Mouse (Mus musculus) embryonic facial prominence, embryonic 10.5 days (tissue): ENCODE data around the gene Rftn1. TPM values are rescaled to one million over a fixed set of nuclear protein-coding genes. Genes with fewer than 3 reads are reported as not detected.

Experiments used
- DNase-seq: peaks from one replicate; pipeline ENCODE4 v3.0.0-alpha.2; 2017; ENCODE audit warnings: low spot score
- H3K27ac ChIP-seq: fragments of 300-500 bp; sonication (generic); replicated peaks from 2 replicates; pipeline ENCODE4 v1.5.1; 2016; ENCODE audit warnings: mild to moderate bottlenecking
- H3K27me3 ChIP-seq: fragments of 300-500 bp; sonication (generic); replicated peaks from 2 replicates; pipeline ENCODE4 v1.6.1; 2016; ENCODE audit warnings: low read depth, mild to moderate bottlenecking; ENCODE audit not compliant: poor library complexity, severe bottlenecking
- H3K36me3 ChIP-seq: fragments of 300-500 bp; sonication (generic); replicated peaks from 2 replicates; pipeline ENCODE4 v1.6.1; 2016; ENCODE audit warnings: mild to moderate bottlenecking, moderate library complexity
- H3K4me1 ChIP-seq: fragments of 300-500 bp; sonication (generic); 2 replicates; pipeline ENCODE4 v1.6.1; 2016
- H3K4me3 ChIP-seq: fragments of 300-500 bp; sonication (generic); 2 replicates; pipeline ENCODE4 v1.5.1; 2016; ENCODE audit warnings: mild to moderate bottlenecking, moderate library complexity
- H3K9me3 ChIP-seq: fragments of 300-500 bp; sonication (generic); 2 replicates; pipeline ENCODE4 v1.6.1; 2016; ENCODE audit warnings: mild to moderate bottlenecking
- WGBS: fragments of 180-500 bp; shearing (Covaris S2); methylation state at CpG from one replicate; pipeline ENCODE4 v1.1.7; 2016; 5-methylcytosine and 5-hydroxymethylcytosine counted together
- polyA plus RNA-seq: library from polyadenylated mRNA; unstranded; fragments of >200 nt; fragmentation: Nextera tagmentation; extraction: Ambion mirVana; gene quantifications from 2 replicates; pipeline ENCODE4 v1.2.1, GENCODE M21; 2016

Gene Rftn1
- polyA plus RNA-seq, 1 experiment from 2014 or later, result 6.6 TPM

DNA sequence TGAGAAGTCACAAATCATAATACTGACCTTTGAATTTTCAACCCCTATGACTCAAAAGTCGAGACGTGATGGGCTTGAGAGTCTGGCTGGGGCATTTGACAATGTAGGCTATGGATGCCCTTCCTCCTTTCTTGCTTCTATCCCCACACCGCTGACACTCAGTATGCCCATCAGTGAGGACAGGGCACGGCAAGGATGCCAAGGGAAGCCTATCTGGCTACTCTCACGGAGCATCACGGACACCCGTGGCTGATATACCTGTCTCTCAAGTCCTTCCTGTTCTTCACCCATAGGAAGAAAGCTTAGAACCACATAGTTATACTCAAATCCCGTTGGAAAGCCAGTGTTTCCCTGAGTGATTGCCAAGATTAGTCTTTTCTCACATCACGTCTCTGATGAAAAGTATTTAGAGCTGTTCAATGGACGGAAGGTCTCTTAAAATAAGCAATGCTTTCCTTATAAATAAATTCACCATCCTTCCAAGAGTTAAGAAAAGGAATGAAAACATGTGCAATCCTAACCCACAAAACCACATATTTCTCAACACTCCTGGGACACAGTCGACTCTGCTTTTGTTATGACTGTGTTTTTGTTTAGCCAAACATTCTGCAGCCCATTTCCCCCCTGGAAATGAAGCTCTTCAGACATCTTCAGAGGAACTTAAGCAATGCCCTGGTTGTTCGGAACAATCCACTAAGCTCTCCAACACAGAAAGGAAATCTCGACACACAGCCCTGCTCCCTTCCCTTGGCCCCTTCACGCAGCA, 79.6 kb downstream of the Rftn1 start:
- no peak for DNase-seq
- no peaks in the 10 kb centered on the region for H3K9me3 ChIP-seq
- no peak overlapping the region for H3K4me3 ChIP-seq
- no peaks in the 10 kb centered on the region for H3K27me3 ChIP-seq
- H3K27ac ChIP-seq, result no peak overlapping the region
- WGBS, result 71% methylated on average over 14 of the region's 14 CpGs
- H3K36me3 ChIP-seq, result no peaks in the 10 kb centered on the region
- H3K4me1 ChIP-seq, result peaks cover 6% of the 10 kb centered on the region

DNA sequence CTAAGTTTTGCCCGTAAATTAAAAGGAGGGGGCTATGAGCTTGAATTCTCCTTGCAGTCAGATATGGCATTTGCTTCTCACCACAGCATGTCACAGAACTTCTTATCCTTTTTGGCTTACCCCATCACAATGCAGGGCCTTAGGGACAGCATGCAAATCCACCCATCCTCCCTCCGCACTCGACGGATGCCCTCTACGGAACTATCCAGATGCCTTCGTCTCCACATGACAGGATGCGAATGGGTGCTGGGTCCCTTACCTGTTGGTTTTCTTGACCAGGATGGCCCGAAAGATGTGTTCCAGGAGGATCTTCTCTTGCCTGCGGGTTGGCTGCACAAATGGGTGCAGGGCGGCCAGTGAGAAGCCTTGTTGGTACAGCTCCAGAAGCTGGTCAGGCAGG, 83.7 kb downstream of the Rftn1 start:
- Histone ChIP-seq H3K27me3 (no peaks in the 10 kb centered on the region), H3K36me3 (no peaks in the 10 kb centered on the region), H3K9me3 (no peaks in the 10 kb centered on the region), H3K4me1 (peaks cover 6% of the 10 kb centered on the region), H3K4me3 (no peak overlapping the region), H3K27ac (no peak overlapping the region)
- 93% methylated on average over 10 of the region's 10 CpGs for WGBS
- DNase-seq, result no peak

DNA sequence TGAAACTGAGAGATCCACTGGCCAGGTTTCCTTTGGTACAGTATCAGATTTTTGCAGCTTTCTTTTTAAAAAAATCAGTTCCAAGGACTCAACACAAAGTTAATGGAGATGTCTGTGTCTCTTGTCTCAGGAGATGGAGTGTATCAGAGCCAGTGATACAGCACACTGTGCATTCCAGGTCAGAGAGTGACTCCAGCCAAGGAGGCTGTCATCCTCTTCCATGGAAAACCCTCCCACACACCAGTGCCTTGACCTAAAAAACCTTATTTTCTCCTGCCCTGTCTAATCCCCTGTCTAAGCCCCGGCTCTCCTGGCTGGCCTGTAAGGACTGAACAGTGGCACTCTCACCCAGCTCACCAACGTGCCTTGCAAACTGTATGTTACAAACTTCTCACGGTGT, 86.3 kb downstream of the Rftn1 start:
- Histone ChIP-seq H3K27ac (no peak overlapping the region), H3K36me3 (no peaks in the 10 kb centered on the region), H3K27me3 (no peaks in the 10 kb centered on the region), H3K4me3 (no peak overlapping the region), H3K4me1 (0 out of 2 replicates have a peak, but pooled peaks cover 3% of the 10 kb centered on the region), H3K9me3 (no peaks in the 10 kb centered on the region)
- 87% methylated on average over 3 of the region's 3 CpGs for WGBS
- no peak for DNase-seq

DNA sequence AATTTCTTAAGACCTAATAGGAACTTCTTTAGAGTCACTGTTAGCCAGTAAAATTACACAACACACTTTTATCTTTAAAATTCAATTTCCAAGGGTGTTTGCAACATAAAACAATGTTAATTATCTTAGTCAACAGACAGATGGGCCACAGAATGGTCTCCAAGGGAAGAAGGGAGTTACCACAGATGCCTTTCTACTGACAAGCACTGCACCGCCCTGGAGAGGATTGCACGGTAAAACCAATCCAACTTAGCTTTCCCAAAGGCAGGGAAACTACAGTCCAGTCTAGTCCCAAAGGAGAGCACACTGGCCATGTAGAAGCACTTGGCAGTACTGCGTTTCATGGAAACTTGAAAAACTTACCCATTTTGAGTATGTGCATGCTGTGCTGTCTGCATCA, 89.1 kb downstream of the Rftn1 start:
- WGBS, result 89% methylated on average over 3 of the region's 3 CpGs
- Histone ChIP-seq H3K4me3 (no peak overlapping the region), H3K36me3 (no peaks in the 10 kb centered on the region), H3K27me3 (no peaks in the 10 kb centered on the region), H3K4me1 (0 out of 2 replicates have a peak, but pooled peaks cover 3% of the 10 kb centered on the region), H3K9me3 (no peaks in the 10 kb centered on the region), H3K27ac (no peak overlapping the region)
- DNase-seq, result no peak

DNA sequence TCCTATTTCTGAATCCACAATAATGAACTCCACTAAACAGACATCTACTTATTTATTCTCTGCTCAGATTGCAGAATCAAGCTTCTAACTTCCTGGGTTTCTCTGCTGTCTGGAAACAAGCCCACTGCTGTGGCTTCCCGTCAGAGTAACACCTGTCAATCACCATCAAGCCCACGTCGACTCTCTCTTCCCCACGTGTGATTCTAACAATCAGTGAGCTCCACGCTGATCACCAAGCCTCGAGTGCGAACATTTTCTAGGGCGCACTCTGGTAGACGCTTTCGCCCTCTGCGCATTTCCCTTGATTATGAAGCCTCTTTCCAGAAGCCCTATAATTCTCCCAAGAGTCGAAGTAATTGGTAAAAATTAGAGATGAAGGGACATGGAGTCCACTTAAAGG, 90.4 kb downstream of the Rftn1 start:
- H3K4me1 ChIP-seq, result 0 out of 2 replicates have a peak, but pooled peaks cover 3% of the 10 kb centered on the region
- DNase-seq, result no peak
- H3K27ac ChIP-seq, result no peak overlapping the region
- WGBS, result 78% methylated on average over 12 of the region's 12 CpGs
- H3K27me3 ChIP-seq, result no peaks in the 10 kb centered on the region
- H3K9me3 ChIP-seq, result no peaks in the 10 kb centered on the region
- no peak overlapping the region for H3K4me3 ChIP-seq
- no peaks in the 10 kb centered on the region for H3K36me3 ChIP-seq

DNA sequence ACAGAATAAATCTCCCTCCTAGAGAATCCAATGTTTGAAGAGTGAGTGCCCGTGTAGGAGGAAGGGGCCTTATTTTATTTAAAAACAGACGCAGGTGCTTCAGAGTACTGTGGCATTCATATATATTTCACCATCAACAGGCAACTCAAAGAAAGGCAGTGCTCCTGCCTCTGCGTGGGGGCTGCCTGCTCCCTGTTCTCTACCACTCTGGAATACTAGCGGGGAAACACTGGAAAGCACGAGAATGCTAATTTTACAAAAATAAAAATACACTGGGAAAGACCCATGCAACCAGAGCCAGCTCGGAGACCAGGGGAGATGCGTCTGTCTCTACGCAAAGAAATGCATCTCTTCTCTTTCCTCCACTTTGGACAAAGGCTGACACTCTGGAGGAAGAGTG, 91.1 kb downstream of the Rftn1 start:
- H3K36me3 ChIP-seq, result no peaks in the 10 kb centered on the region
- 75% methylated on average over 8 of the region's 8 CpGs for WGBS
- no peak for DNase-seq
- no peaks in the 10 kb centered on the region for H3K27me3 ChIP-seq
- H3K9me3 ChIP-seq, result no peaks in the 10 kb centered on the region
- H3K4me1 ChIP-seq, result 0 out of 2 replicates have a peak, but pooled peaks cover 3% of the 10 kb centered on the region
- no peak overlapping the region for H3K27ac ChIP-seq
- H3K4me3 ChIP-seq, result no peak overlapping the region

DNA sequence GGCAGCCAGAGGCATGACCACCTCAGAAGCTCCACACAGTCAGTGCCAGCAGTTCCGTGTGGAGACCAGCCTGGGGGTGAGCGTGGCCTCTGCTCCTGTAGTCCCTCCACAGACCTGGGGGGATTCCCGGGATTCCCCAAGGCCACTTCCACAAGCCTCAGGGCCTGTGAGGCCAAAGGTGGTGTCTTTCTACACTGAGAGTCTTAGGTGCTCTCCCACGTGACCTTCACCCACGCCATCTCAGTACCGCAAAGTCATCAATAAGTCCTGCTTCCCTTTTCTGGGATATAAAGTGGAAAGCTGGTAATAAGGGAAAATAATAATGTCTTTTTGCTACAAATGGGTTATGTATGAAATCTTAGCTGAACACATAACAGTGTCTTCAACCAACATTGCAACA, 92.2 kb downstream of the Rftn1 start:
- WGBS, result 87% methylated on average over 6 of the region's 6 CpGs
- H3K4me1 ChIP-seq, result 0 out of 2 replicates have a peak, but pooled peaks cover 3% of the 10 kb centered on the region
- no peaks in the 10 kb centered on the region for H3K9me3 ChIP-seq
- no peak overlapping the region for H3K27ac ChIP-seq
- H3K27me3 ChIP-seq, result no peaks in the 10 kb centered on the region
- no peak for DNase-seq
- no peaks in the 10 kb centered on the region for H3K36me3 ChIP-seq
- no peak overlapping the region for H3K4me3 ChIP-seq

DNA sequence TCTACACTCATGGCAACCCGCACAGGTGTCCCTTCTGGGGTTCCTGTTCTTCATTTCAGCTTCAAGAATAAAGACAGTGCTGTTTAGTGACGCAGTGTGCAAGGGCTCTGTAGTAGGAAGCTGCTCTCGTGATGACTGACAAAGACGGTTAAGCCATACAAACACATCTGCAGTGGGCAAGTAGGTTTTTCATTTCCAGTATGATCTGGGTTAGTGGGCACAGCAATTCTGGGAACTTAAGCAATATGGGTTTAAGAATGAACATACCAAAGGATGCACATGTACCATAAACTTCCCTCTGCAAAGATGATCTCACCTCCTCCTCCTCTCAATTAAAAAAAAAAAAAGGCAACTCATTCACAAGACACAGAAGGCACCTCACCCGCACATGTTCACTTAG, 92.6 kb downstream of the Rftn1 start:
- no peaks in the 10 kb centered on the region for H3K27me3 ChIP-seq
- H3K27ac ChIP-seq, result no peak overlapping the region
- no peaks in the 10 kb centered on the region for H3K36me3 ChIP-seq
- H3K9me3 ChIP-seq, result no peaks in the 10 kb centered on the region
- 0 out of 2 replicates have a peak, but pooled peaks cover 3% of the 10 kb centered on the region for H3K4me1 ChIP-seq
- WGBS, result 92% methylated on average over 5 of the region's 5 CpGs
- DNase-seq, result no peak
- H3K4me3 ChIP-seq, result no peak overlapping the region

DNA sequence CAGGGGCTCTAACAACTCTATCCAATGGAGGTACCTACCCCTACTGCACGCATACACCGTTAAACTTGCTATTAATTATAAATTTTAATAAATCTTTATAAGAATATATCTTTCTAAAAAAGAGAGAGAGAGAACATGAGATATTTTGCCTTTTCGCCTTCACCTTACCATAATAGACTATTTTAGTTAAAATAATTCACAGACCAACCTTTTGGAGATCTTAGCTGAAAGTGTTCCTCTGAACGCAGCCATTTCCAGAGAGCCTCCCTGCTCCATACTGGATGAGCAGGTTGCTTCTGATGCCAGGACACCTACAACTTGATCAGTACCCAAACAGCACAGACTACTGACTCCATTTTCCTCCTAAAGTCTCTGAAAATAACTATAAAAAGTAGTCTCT, 94.2 kb downstream of the Rftn1 start:
- 0 out of 2 replicates have a peak, but pooled peaks cover 7% of the 10 kb centered on the region for H3K4me1 ChIP-seq
- H3K27me3 ChIP-seq, result no peaks in the 10 kb centered on the region
- H3K36me3 ChIP-seq, result no peaks in the 10 kb centered on the region
- no peak overlapping the region for H3K27ac ChIP-seq
- no peak overlapping the region for H3K4me3 ChIP-seq
- no peak for DNase-seq
- H3K9me3 ChIP-seq, result no peaks in the 10 kb centered on the region
- 97% methylated on average over 4 of the region's 4 CpGs for WGBS

DNA sequence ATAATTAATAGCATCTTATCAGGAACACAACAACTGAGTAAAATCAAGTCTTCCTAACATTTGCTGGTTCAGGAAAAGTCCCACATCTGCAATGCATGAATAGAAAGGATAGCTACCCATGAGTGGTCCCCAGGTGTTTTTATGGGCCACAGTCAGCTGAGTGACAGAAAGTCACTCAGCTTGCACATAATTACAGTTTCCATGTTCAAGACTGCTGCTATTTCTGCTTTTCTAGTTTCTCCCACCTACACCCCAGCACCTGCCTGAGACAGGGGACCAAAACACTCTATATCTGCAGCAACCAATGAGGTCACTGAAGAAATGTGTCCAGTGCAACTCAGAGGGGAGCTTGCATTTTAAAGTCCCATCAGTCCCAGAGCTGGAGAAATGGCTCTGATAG, 95.9 kb downstream of the Rftn1 start:
- DNase-seq, result no peak
- Histone ChIP-seq H3K36me3 (no peaks in the 10 kb centered on the region), H3K9me3 (no peaks in the 10 kb centered on the region)

DNA sequence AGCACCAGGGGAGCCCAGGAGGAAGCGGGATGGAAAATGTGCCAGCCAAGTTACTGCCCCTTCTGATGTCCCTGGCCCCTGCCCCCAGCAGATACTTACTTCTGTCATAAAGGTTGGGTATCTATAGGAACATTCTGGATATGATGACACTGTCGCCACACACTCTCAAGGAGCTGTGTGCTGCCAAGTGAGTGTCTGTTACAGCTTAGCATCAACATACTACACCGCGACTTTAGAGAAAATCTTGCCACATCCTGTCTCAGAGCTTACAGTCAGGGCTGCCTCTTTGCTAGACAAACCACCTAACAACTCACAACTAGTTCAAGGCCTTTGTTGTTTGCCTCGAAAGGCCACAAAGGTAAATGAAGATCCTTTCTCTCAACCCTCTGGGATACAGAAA, 96.4 kb downstream of the Rftn1 start:
- Histone ChIP-seq H3K36me3 (no peaks in the 10 kb centered on the region), H3K4me1 (0 out of 2 replicates have a peak, but pooled peaks cover 4% of the 10 kb centered on the region), H3K27ac (no peak overlapping the region), H3K9me3 (no peaks in the 10 kb centered on the region), H3K27me3 (no peaks in the 10 kb centered on the region), H3K4me3 (no peak overlapping the region)
- no peak for DNase-seq
- WGBS, result 87% methylated on average over 5 of the region's 5 CpGs

More for the DNA sequence above, 95.9 kb downstream of the Rftn1 start:
- H3K4me3 ChIP-seq, result no peak overlapping the region
- 0 out of 2 replicates have a peak, but pooled peaks cover 4% of the 10 kb centered on the region for H3K4me1 ChIP-seq
- no peak overlapping the region for H3K27ac ChIP-seq
- H3K27me3 ChIP-seq, result no peaks in the 10 kb centered on the region

DNA sequence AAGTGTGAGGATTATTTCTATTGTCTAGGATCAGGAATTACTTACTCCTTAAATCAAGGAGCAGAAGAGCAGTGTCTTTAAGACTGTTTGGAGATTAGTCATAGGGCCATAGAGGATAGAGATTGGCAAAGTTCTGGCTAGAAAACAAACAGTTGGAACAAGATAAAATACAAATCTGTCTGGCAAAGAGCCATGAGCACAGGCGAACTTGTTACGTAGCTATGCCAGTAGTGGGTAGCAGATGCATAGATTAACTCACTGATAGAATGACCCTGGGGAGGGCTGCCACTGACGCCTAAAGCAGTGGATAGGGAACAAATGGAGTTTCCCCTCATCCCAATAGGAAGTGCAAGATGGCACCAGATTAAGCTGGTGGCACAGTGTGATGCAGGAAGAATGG, 97.1 kb downstream of the Rftn1 start:
- WGBS, result 80% methylated on average over 3 of the region's 3 CpGs
- no peaks in the 10 kb centered on the region for H3K27me3 ChIP-seq
- DNase-seq, result no peak

DNA sequence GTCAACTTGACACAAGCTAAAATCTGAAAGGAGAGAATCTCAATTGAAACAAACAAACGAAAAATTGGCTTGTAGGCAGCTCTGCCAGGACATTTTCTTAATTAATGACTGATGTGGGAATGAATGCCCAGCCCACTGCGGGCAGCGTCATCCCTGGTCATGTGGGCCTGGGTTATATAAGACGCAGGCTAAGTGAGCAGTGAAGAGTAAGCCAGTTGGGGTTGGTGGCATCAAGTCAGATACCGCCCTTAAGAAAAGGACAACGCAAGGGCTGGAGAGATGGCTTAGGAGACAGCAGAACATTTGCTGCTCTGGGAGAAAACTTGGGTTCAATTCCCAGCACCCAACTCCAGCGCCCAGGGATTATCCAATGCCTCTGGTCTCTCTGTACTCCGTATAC, 97.6 kb downstream of the Rftn1 start:
- Histone ChIP-seq H3K27me3 (no peaks in the 10 kb centered on the region), H3K4me3 (no peak overlapping the region), H3K4me1 (0 out of 2 replicates have a peak, but pooled peaks cover 4% of the 10 kb centered on the region), H3K27ac (no peak overlapping the region), H3K9me3 (no peaks in the 10 kb centered on the region), H3K36me3 (no peaks in the 10 kb centered on the region)
- no peak for DNase-seq
- 90% methylated on average over 8 of the region's 8 CpGs for WGBS

More for the DNA sequence above, 97.1 kb downstream of the Rftn1 start:
- H3K27ac ChIP-seq, result no peak overlapping the region
- no peaks in the 10 kb centered on the region for H3K36me3 ChIP-seq
- H3K4me1 ChIP-seq, result 0 out of 2 replicates have a peak, but pooled peaks cover 4% of the 10 kb centered on the region
- no peaks in the 10 kb centered on the region for H3K9me3 ChIP-seq
- H3K4me3 ChIP-seq, result no peak overlapping the region
